Mouse (Mus musculus): ENCODE measurements around the gene Gabra4.
"Not testable (repeated sequence)": the region's sequence is repeated elsewhere in the genome, so short reads cannot be mapped to it uniquely, and the experiment has no call there.

The Gabra4 gene

DNA sequence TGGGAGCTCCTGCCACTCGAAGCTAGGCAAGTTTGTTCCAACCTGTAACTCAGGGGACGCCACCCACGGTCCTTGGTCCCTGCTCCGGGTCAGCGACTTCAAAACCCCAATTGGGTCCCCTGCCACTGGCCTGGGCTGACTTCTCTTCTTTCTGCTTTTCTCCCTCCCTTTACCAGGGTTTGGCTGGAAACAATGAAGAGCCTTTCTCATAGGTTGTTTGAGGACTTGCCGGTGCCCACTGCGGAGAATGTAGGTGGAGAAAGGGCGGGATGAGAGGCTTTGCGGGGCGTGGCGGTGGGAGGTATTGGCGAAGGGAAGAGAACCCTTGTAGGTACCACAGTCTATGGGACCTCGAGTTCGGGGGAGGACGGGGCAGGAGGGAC, at the start of gene Gabra4:
Gene Gabra4, minus strand, starts transcription at position 194 of the 383 bp plus-strand sequence.
- DNase-seq (ENCODE audit: low spot score in 2 of 2), result no peak

DNA sequence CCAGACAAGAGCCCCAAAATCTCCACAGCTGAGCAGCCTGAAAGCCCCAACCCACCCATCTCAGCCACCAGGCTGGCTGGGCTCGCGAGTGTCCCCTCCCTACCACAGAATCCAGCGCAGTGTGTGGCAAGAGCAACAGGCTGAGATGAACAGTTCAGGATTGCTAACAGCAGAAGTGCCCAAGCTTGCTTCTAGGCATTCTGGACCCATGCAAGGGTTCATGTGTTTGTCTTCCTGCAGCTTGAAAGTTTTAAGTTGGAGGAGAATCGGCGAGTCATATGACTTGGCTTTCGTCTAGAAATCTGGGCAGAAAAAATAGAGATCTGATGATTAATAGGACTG, 43.1 kb upstream of the Gabra4 start:
- DNase-seq (ENCODE audit: low spot score in 2 of 2), result no peak

DNA sequence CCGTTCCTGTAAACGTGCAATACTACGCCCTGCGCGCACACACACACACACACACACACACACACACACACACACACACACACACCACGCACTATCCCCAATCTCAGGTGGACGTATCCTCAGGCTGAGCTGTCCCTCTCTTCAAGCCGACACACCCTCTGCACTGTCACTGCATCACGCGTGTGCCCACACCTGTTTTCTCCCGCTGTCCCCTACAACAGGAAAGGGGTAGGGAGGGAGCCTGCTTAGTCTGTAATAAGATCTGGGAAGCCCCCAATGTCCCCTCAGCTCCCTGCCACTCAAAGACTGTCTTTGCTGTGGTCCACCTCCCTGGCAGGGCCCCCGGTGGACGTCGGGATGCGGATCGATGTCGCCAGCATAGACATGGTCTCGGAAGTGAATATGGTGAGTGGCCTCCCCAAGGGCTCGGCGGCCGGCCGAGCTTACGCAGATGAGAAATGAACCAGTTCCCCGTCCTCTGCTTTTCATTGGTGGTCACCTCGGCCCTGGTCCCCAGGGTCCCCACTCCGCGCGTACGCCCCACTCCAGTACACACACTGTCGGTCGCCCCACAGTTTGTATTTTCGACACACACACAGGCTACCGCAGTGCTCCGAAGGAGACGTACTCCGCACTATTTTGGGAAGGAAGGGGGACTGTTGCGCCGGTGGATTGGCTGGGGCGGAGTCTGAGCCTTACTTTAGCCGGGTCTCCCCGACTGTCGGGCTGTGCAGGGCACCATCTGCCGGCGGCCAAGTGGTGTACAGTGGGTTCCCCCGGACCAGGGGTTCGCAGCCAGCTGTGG, 42.6 kb upstream of the Gabra4 start:
- peak; percentile 52 to 71 for DNase-seq (ENCODE audit: low spot score in 2 of 2)

DNA sequence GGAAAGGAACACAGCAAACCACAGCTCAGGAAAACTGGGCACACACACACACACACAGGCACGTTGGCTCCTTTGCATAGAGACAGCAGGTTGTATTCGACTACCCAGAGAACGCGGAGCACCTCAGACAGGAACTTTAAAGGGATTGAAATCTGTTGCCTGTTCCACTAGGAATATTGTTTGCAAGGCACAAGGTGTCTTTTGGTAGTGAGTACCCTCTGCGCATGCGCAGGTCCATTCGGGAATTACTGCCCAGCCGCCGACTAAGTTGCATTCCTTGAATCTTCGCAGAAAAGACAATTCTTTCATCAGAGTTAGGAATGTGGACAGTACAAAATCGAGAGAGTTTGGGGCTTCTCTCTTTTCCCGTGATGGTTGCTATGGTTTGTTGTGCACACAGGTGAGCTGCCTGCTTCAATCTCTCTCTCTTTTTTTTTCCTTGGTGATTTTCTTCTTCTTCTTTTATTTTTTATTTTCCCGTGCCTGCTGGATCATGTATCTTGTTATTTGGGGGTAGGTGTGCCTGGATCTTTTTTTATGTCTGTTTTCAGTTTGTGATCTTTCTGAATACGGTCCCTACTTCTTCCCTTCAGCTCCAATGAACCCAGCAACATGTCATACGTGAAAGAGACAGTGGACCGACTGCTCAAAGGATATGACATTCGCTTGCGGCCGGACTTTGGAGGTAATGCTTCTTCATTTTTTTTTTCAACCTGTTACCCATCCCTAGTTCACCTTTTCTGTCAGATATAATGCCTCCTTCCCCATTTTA, 41.8 kb upstream of the Gabra4 start:
- DNase-seq (ENCODE audit: low spot score in 2 of 2), result peak; percentile 37 to 68

DNA sequence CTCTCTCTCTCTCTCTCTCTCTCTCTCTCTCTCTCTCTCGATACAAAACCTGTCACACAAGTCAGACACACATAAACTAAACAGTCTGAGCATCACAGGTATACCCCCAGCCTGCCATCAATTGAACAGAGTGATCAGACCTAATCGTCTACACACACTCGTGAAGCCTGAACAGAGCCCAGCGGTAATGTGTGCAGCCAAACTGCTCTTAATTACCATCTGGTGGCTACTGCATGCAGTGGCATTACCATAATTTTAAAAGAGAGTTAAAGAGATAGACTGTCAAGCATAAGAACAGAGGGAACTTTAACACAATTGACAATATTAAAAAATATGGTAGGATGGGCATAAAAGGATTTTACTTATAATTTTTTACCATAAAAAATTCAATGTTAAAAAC, 7.5 kb upstream of the Gabra4 start:
- DNase-seq (ENCODE audit: low spot score in 2 of 2), result no peak

DNA sequence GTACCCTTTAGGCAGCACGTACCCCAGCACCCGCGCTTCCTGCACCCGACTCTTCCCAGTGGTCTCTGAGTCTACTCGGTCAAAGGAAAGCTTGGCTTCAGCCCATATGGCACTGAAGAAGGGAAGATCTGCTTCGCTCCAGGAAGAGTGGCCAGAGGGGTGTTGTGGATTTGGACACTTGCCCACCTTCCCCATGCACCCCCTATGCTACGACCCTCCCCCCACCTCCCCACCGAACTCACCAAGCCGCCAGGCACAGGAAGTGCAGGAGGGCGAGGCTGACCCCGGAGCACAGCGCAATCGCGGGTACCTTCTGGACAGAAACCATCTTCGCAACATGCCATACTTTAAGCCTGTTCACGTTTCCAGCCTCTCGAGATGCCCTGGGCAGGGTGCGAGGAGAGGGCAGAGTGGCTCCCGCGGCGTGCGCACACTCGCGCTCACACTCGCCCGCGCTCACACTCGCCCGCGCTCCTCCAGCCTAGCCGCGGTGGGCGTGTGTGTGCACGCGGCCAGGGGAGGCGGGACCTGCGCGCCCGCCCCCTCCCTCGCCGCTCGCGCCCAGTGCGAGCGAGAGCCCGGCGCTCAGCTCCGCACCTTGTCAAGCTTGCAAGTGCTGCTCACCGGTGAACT, 510 bp downstream of the Gabra4 start, which contains the start of gene Gabrb1:
Gene Gabrb1, plus strand, starts transcription at position 632 of the 633 bp plus-strand sequence.
- peak; percentile 20 to 37 for DNase-seq (ENCODE audit: low spot score in 2 of 2)

DNA sequence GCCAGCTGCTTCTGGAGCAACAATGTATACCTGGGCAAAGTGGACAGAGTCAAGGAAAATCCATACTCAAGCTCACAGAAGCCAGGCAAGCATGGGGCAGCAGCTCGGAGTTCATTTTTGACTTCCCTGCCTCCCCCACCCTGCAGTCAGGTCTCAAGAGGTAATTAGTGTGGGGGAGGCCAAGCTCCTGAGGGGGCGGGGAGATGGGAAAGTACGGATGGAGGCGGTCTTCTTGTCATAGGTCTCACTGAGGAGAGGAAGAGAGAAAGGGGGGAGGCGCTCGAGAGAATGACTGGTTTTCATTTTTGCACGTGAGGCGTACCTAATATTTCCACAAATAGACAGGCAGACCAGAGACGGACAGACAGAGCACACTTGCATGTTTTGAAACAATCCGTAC, 1.3 kb downstream of the Gabra4 start:
- peak; percentile 26 to 47 for DNase-seq (ENCODE audit: low spot score in 2 of 2)

DNA sequence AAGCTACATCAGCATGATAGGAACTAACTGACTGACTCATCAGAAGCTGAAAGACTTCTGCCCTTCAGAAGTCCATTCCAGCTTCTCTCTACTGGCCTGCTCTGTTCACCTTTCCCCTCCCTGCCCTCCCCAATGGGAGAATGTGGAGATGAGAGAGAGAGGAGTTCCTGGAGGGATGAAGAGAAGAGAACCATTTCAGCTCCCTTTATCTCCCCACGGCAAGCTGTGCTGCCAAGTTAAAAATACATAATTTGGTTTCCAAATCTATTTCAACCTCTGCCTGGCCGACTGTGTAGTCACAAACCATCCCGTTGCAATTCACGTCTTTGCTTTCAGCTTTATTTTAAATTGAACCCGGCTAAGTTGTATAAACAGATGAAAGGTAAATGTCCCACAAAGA, 4.1 kb downstream of the Gabra4 start:
- no peak for DNase-seq (ENCODE audit: low spot score in 2 of 2)

DNA sequence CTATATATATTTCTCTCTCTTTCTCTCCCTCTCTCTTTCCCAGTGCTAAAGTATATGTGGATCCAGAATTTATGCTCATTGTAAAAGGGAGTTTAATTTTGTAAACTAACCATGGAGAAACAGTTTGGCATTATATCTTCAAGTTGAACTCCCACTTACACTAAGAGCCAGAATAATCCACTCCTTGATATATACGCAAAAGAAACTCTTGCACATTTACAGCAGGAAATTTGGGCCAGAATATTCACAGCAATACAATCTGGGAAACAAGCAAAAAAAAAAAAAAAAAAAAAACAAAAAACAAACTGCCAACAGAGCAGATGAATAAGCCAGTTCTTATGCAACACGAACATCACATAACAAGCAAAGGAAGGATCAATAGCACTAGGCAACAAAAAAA, 10.0 kb downstream of the Gabra4 start:
- no peak for DNase-seq (ENCODE audit: low spot score in 2 of 2)

DNA sequence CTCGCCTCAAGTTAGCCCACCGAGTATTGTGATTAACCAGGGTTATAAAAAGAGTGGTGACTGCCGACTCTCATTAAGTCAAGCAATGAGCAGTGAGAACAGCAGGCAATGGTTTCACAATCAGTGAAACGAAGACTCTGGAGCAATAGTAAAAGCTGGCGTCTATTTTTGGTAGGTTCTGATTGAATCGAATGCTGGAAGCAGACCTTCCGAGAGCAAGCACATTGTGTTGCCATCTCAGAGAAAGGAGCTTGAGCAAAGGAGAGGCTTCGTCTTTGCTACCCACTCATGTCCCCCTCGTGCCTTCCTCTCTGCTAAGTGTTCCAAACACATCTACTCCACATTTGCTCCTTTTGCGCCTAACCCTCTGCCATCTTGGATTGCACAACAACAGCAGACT, 18.3 kb downstream of the Gabra4 start:
- DNase-seq (ENCODE audit: low spot score in 2 of 2), result no peak

DNA sequence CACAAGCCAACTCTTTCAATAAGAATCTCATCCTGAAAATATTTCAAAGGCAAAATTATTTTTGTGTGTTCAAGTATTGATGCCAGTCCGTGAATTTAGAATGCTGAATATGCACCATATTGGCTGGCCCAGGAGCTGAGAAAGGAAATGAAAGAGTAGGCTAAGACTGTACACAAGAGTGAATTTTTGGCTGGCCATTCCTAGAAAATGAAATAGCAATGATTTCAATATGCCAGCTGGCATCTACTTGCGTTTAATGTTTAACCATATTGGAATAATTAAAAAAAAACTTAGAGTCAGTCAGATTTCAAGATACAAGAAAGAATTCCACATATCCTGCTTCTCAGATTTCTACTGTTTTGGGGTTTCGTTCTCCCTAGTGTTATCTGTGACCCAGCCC, 30.3 kb downstream of the Gabra4 start:
- DNase-seq (ENCODE audit: low spot score in 2 of 2), result no peak

DNA sequence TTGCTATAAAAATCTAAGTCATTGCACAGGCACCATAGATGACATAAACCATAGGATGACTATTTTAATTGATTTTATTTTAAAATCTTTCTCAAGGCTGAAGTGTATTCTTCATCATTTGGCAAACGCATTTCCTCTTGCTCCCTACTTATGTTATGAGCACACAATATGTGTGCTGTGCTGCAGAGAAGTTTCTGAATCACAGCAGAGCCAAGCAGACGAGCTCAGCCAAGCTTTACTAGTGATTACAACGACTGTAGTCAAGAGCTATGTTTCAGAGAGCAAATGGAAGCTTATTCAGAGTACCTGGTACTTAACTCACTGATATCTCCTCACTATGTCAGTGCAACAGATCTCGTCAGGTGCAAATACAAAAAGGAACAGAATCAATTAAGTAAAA, 41.4 kb downstream of the Gabra4 start:
- DNase-seq (ENCODE audit: low spot score in 2 of 2), result no peak

DNA sequence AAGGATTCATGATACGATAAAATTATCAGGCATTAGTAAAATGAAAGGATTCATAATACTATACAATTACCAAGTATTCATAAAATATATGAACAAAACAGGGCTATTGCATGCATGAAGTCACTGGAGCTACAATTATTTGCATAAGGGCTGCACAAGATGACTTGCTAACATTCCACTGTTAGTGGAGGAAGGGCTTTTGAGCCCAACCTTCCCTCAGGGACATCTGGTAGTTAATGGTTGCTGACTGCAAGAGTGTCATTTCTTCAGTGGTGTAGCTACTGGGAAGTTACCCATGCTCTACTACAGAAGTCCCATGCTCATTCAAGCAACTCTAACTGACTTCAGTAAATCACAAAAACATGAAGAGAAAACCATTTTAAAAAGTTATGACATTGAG, 43.8 kb downstream of the Gabra4 start:
- DNase-seq (ENCODE audit: low spot score in 2 of 2), result no peak

DNA sequence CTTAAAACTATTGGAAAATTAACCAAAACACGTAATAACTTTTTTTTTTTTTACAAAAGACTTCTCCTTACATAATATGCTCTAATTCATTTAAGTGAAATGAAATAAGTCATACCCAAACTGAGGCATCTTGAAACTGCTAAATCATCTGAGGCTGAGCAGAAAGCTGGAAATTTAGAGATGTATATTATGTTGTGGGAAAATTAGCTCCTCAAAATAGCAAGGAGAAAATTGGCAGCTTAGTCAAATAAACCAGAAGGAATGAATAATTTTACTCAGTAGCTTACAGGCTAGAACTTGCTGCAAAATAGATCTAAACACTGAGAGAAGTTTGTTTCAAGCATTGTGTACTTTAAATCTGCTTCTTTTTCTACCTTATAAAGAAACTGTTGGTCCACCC, 49.4 kb downstream of the Gabra4 start:
- no peak for DNase-seq (ENCODE audit: low spot score in 2 of 2)

DNA sequence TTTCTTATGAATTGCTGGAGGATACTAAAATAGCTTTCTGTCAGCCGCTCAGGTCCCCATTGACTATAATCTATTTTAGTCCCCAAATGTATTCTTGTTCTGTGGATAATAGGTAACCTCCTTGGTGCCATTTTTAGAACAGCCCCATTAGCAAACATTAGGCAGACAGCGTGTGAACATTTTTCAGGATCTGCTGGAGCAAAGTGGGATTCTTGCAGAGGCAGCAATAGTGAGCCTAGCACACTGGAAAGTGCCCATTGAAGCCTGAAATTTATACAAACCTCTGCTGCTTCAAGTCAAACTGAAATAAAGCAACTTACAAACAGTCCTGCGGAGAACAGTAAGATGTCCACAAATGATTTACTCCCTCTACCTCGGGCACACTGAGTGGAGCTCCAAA, 51.2 kb downstream of the Gabra4 start:
- DNase-seq (ENCODE audit: low spot score in 2 of 2), result no peak

DNA sequence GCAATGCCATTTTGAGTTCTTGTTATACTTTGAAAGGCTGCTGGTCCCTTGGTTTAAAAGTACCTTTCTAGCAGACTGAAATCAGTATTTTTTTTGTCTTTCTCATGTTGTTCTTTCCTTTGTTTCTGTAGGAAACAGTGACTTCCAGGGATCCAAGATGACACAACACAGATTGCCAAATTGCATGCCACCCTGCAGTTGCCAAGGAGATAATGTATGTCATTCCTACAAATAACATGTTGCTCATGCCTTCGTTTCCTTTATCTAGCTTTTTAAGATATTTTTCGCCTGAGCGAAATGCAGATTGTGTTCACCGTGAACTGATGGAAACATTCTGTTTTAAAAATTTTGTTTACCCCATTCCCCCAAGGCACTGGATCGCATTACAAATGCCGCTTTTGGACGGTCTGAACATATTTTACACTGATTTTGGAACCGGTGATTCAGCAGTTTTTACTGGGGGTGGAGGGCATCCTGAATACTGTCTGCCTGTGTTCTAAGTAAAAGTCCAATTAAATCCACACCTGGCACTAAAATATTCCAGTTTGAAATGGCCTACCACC, 53.9 kb downstream of the Gabra4 start:
- DNase-seq (ENCODE audit: low spot score in 2 of 2), result no peak

DNA sequence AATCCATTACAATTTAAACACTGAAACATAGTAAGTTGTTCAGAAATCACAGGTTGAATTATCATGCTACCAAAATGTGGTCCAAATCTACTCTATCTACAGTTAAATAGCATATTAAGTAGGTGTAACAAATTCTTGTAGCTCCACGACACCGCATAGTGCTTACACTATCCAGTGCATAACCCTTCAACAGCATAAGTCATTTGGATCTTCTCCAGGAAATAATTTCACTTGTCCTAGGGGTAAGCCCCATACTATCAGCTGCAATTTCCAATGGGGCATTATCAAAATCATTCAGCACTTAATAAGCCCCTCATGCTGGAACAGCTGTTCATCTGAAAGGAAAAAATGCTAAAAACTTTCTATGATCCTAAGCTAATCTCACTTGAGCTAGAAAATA, 62.8 kb downstream of the Gabra4 start:
- no peak for DNase-seq (ENCODE audit: low spot score in 2 of 2)

DNA sequence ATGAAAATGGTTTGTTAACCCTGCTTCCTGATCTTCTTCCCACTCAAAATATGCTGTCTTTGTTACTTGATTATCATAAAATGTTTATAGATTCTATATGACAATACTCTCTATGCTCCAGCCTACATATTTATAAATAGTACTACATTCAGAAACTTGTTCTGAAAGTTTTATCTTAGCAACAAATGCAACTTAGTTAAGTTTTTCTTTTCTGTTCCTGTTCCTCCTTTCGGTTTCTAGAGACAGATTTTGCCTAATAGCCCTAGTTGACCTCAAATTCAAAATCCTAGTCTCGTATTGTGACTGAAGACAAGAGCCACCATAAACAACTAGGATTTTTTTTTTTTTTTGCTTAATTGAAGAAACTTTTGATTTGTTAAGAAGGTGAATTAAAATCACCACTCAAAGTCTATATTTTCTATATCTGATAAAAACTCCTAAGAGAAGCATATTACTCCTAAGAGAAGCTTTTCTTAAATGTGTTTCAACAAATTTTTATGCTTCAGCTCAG, 64.3 kb downstream of the Gabra4 start:
- DNase-seq (ENCODE audit: low spot score in 2 of 2), result no peak

DNA sequence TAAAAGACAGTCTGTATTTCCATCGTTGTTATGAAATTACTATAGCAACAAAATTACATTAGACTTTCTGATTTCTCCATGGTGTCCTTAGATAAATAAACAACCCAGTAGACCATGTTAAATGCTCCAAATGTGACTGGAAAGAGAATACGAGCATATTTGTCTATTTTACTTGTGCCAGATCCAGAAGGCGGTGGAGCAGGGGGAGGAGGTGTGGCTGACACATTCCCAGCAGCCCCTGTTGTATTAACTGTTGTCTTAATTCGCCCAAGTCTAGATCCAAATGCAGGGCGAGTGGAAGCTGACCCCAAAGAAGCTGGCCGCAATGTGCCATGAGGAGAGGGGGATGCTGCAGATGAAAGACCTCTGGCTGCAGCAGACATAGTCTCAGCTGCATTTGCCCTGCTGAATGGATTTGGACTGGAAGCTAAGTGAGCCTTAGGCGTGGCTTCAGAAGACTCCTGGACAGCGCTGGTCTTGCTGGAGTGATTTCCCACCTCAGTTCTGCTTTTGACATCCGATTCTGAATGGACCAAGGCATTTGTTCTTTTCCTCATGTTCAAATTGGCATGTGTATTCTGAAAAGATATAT, 86.4 kb downstream of the Gabra4 start:
- DNase-seq (ENCODE audit: low spot score in 2 of 2), result no peak

DNA sequence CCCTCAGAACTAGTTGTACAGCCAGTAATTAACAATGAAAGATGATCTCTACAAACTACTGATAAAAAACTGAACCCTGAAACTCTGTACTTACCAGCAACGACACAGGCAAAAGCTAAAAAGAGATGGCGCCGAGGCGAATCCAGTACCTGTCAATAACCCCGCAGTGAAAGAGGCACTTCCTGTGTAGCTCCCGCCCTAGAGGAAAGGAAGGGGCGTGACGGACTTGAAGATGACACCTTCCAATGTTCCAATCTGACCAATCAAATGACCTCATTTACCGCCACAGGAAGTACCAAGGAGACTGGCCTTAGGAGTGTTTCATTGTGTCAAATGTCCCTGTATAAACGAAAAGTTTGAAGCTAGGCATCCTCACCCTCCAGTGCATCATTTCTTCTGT, 110.0 kb downstream of the Gabra4 start, which contains the start of gene Cox7b2:
Gene Cox7b2, minus strand, starts transcription at position 127 of the 400 bp plus-strand sequence.
- DNase-seq (ENCODE audit: low spot score in 2 of 2), result no peak

DNA sequence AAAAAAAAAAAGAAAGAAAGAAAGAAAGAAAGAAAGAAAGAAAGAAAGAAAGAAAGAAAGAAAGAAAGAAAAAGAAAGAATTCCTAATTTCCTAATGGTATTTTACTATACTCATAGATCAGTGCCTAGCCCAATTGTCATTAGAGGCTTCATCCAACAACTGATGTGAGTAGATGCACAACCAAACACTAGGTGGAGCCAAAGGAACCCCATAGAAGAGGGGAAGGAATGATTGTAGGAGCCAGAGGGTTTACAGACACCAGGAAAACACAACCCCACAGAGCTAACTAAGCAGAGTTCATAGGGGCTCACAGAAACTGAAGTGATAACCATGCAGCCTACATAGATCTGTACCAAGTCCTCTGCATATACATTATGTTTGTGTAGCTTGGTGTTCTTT, 112.6 kb downstream of the Gabra4 start:
- DNase-seq (ENCODE audit: low spot score in 2 of 2), result no peak

DNA sequence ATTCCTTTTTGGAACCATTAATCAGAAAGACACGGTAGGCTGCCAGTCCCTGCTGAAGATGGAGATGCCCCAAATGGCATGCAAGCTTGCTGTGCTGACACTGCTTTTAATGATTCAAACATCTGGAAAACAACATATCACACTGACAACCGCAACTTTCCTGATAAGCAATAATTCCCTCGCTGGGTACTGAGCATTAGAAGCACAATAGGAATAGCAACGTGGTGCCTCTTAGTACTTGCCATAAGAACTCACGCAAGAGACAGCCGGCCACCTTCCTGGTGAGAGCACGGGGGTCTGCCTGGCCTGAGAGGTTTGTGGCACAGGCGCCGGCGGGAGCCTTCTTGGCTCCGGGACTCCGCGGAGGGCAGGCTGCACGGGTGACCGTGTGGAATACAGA, 132.6 kb downstream of the Gabra4 start:
- not testable (repeated sequence) for DNase-seq (ENCODE audit: low spot score in 2 of 2)
